Mouse (Mus musculus): ENCODE data around the gene Zfp292. TPM values are rescaled to one million over a fixed set of nuclear protein-coding genes. Genes with fewer than 3 reads are reported as not detected.
A peak's percentile ranks its signal among the peaks of the same experiment; 100 is the strongest.
"Not testable (repeated sequence)": the region's sequence is repeated elsewhere in the genome, so short reads cannot be mapped to it uniquely, and the experiment has no call there.

The Zfp292 gene
- polyA plus RNA-seq, 1 experiment from 2014 or later, result 24.5 TPM

- 38% methylated on average over 14 of the region's 14 CpGs for WGBS
- Histone ChIP-seq H3K9me3 (ENCODE audit: low read depth, low read length) (no peaks in the 10 kb centered on the region), H3K36me3 (ENCODE audit: insufficient read depth) (no peaks in the 10 kb centered on the region), H3K27ac (ENCODE audit: low read depth) (no peak overlapping the region), H3K27me3 (ENCODE audit: insufficient read depth, low read length) (no peaks in the 10 kb centered on the region), H3K4me2 (peak overlapping the region; percentile 37), H3K4me3 (ENCODE audit: low read depth, low read length) (no peak overlapping the region), H3K4me1 (ENCODE audit: insufficient read depth) (no peaks in the 10 kb centered on the region), H3K9ac (no peak overlapping the region)
- TF ChIP-seq CTCF (IDR thresholded peaks at IDR 0.05; ENCODE audit: low read depth), result no peak
- ATAC-seq (ENCODE audit: insufficient read depth) (peak; percentile 64; the same call in 1 of the 2 replicates), DNase-seq (peak; percentile 48)
Observed at GRCm38 (mm10) chr4:34907026-34907425, 24.3 kb upstream of the Zfp292 start.

GRCm38 (mm10) chr4:34906151-34906550, 23.4 kb upstream of the Zfp292 start:
- TF ChIP-seq CTCF (IDR thresholded peaks at IDR 0.05; ENCODE audit: low read depth), result no peak
- no peaks in the 10 kb centered on the region for H3K27me3 ChIP-seq (ENCODE audit: insufficient read depth, low read length)
- 69% methylated on average over 4 of the region's 4 CpGs for WGBS
- H3K9me3 ChIP-seq (ENCODE audit: low read depth, low read length), result no peaks in the 10 kb centered on the region
- no peak overlapping the region for H3K4me3 ChIP-seq (ENCODE audit: low read depth, low read length)
- H3K27ac ChIP-seq (ENCODE audit: low read depth), result no peak overlapping the region
- no peak overlapping the region for H3K9ac ChIP-seq
- no peaks in the 10 kb centered on the region for H3K4me1 ChIP-seq (ENCODE audit: insufficient read depth)
- no peak overlapping the region for H3K4me2 ChIP-seq
- H3K36me3 ChIP-seq (ENCODE audit: insufficient read depth), result no peaks in the 10 kb centered on the region
- DNase-seq (no peak), ATAC-seq (ENCODE audit: insufficient read depth) (no peak)

DNA sequence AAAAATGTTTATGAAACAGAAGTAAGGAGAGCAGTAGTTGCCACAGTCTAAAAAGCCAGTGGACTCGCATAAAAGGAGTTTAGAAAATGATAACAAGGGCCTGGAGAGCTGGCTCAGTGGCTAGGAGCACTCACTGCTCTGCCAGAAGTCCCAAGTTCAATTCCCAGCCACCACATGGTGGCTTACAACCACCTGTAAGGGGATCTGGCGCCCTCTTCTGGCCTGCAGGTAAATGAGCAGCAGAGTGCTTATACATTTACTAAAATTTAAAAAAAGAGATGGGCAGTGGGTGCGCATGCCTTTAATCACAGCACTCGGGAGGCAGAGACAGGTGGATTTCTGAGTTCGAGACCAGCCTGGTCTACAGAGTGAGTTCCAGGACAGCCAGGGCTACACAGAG, 22.6 kb upstream of the Zfp292 start:
- Histone ChIP-seq H3K36me3 (ENCODE audit: insufficient read depth) (no peaks in the 10 kb centered on the region), H3K9ac (no peak overlapping the region), H3K27ac (ENCODE audit: low read depth) (no peak overlapping the region), H3K4me2 (no peak overlapping the region), H3K4me1 (ENCODE audit: insufficient read depth) (no peaks in the 10 kb centered on the region), H3K4me3 (ENCODE audit: low read depth, low read length) (no peak overlapping the region), H3K9me3 (ENCODE audit: low read depth, low read length) (no peaks in the 10 kb centered on the region), H3K27me3 (ENCODE audit: insufficient read depth, low read length) (no peaks in the 10 kb centered on the region)
- WGBS, result 68% methylated on average over 5 of the region's 5 CpGs
- ATAC-seq (ENCODE audit: insufficient read depth), result no peak
- peak; percentile 35 for DNase-seq
- peak; percentile 43; the same call in 1 of the 2 replicates for TF ChIP-seq CTCF (IDR thresholded peaks at IDR 0.05; ENCODE audit: low read depth)

DNA sequence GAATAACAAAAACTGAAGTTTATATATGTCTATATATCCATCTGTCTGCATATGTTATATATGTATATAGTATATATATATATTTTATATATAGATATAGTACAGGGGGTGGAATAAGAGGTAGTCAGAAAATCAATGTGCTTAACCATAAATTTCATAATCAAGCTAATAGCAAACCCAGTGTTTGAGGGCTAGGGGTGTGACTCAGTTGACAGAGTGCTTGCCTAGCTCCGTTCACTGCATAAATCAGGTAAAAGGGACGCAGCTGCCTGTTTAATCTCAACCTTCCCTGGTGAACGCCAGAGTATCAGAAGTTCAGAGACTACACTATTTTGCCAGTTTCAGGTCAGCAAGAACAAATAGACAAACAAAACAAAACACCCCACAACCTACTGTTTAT, 18.8 kb upstream of the Zfp292 start:
- not testable (repeated sequence) for H3K4me1 ChIP-seq (ENCODE audit: insufficient read depth); H3K9ac ChIP-seq; DNase-seq; H3K27ac ChIP-seq (ENCODE audit: low read depth); H3K27me3 ChIP-seq (ENCODE audit: insufficient read depth, low read length); H3K4me2 ChIP-seq; ATAC-seq (ENCODE audit: insufficient read depth); H3K4me3 ChIP-seq (ENCODE audit: low read depth, low read length); H3K36me3 ChIP-seq (ENCODE audit: insufficient read depth); H3K9me3 ChIP-seq (ENCODE audit: low read depth, low read length)
- 35% methylated on average over 3 of the region's 3 CpGs for WGBS

DNA sequence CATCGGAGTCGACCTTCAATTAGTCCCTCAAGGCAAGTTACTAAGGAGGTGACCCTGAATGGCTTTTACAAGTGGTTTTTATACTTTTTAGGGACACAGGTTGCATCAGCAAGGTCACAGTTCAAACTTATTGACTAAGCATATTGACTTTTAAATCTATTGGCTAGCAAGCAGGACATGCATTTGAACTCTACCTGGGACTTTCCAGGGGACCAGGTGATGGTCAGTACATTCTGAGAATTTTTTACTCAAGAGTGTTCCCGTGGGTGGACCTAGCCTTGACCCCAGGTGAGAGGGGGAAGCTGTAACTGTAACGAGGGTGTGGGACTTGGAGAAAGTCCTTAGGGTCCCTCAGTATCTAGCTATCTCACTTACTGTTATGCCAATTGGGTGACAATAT, 18.4 kb upstream of the Zfp292 start:
- ATAC-seq (ENCODE audit: insufficient read depth), result no peak
- H3K4me3 ChIP-seq (ENCODE audit: low read depth, low read length), result no peak overlapping the region
- no peak for DNase-seq
- no peak overlapping the region for H3K4me2 ChIP-seq
- no peaks in the 10 kb centered on the region for H3K36me3 ChIP-seq (ENCODE audit: insufficient read depth)
- 70% methylated on average over 4 of the region's 4 CpGs for WGBS
- H3K4me1 ChIP-seq (ENCODE audit: insufficient read depth), result no peaks in the 10 kb centered on the region
- TF ChIP-seq CTCF (IDR thresholded peaks at IDR 0.05; ENCODE audit: low read depth), result no peak
- H3K27me3 ChIP-seq (ENCODE audit: insufficient read depth, low read length), result no peaks in the 10 kb centered on the region
- no peaks in the 10 kb centered on the region for H3K9me3 ChIP-seq (ENCODE audit: low read depth, low read length)
- no peak overlapping the region for H3K27ac ChIP-seq (ENCODE audit: low read depth)
- no peak overlapping the region for H3K9ac ChIP-seq

GRCm38 (mm10) chr4:34900155-34900554, 17.4 kb upstream of the Zfp292 start:
- no peak overlapping the region for H3K27ac ChIP-seq (ENCODE audit: low read depth)
- H3K4me2 ChIP-seq, result no peak overlapping the region
- no peak for TF ChIP-seq CTCF (IDR thresholded peaks at IDR 0.05; ENCODE audit: low read depth)
- peak; percentile 10 for DNase-seq
- H3K4me3 ChIP-seq (ENCODE audit: low read depth, low read length), result no peak overlapping the region
- no peaks in the 10 kb centered on the region for H3K9me3 ChIP-seq (ENCODE audit: low read depth, low read length)
- H3K9ac ChIP-seq, result no peak overlapping the region
- WGBS, result 45% methylated on average over 9 of the region's 9 CpGs
- H3K4me1 ChIP-seq (ENCODE audit: insufficient read depth), result no peaks in the 10 kb centered on the region
- ATAC-seq (ENCODE audit: insufficient read depth), result no peak
- H3K27me3 ChIP-seq (ENCODE audit: insufficient read depth, low read length), result no peaks in the 10 kb centered on the region
- H3K36me3 ChIP-seq (ENCODE audit: insufficient read depth), result no peaks in the 10 kb centered on the region

DNA sequence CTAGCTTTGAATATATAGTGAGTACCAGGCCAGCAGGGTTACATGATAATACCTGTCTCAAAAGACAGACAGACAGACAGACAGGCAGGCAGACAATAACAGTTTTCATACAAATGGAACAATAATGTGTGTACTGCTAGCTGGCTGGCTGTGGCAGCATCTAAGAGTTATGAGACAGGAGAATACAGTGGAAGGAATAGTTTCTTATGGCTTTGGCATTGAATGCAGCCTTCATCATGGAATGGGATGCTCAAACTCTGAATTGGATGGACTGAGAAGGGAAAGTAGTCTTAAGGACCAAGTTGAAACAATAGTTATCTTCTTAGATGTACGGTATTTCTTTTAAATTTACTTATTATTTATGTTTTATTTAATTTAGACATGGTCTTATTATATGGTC, 16.6 kb upstream of the Zfp292 start:
- no peaks in the 10 kb centered on the region for H3K4me1 ChIP-seq (ENCODE audit: insufficient read depth)
- no peak overlapping the region for H3K4me3 ChIP-seq (ENCODE audit: low read depth, low read length)
- DNase-seq (no peak), ATAC-seq (ENCODE audit: insufficient read depth) (no peak)
- no peak for TF ChIP-seq CTCF (IDR thresholded peaks at IDR 0.05; ENCODE audit: low read depth)
- no peaks in the 10 kb centered on the region for H3K27me3 ChIP-seq (ENCODE audit: insufficient read depth, low read length)
- H3K9ac ChIP-seq, result no peak overlapping the region
- WGBS, result 90% methylated on average over 1 of the region's 1 CpGs
- H3K4me2 ChIP-seq, result no peak overlapping the region
- no peaks in the 10 kb centered on the region for H3K36me3 ChIP-seq (ENCODE audit: insufficient read depth)
- no peak overlapping the region for H3K27ac ChIP-seq (ENCODE audit: low read depth)
- no peaks in the 10 kb centered on the region for H3K9me3 ChIP-seq (ENCODE audit: low read depth, low read length)

GRCm38 (mm10) chr4:34898497-34898896, 15.7 kb upstream of the Zfp292 start:
- H3K4me2 ChIP-seq, result no peak overlapping the region
- H3K27me3 ChIP-seq (ENCODE audit: insufficient read depth, low read length), result no peaks in the 10 kb centered on the region
- no peak overlapping the region for H3K9ac ChIP-seq
- no peaks in the 10 kb centered on the region for H3K9me3 ChIP-seq (ENCODE audit: low read depth, low read length)
- DNase-seq, result no peak
- 60% methylated on average over 2 of the region's 2 CpGs for WGBS
- TF ChIP-seq CTCF (IDR thresholded peaks at IDR 0.05; ENCODE audit: low read depth), result no peak
- no peaks in the 10 kb centered on the region for H3K4me1 ChIP-seq (ENCODE audit: insufficient read depth)
- H3K27ac ChIP-seq (ENCODE audit: low read depth), result no peak overlapping the region
- no peaks in the 10 kb centered on the region for H3K36me3 ChIP-seq (ENCODE audit: insufficient read depth)
- no peak overlapping the region for H3K4me3 ChIP-seq (ENCODE audit: low read depth, low read length)
- ATAC-seq (ENCODE audit: insufficient read depth), result no peak

All from lung, embryonic 14.5 days (tissue).